Mouse (Mus musculus) left cerebral cortex, postnatal 25 days (tissue): Measurements from ENCODE around the gene Treh. TPM values are rescaled to one million over a fixed set of nuclear protein-coding genes. Genes with fewer than 3 reads are reported as not detected.
"Not testable (repeated sequence)": the region's sequence is repeated elsewhere in the genome, so short reads cannot be mapped to it uniquely, and the experiment has no call there.

Source experiments
- DNase-seq, 2 experiments: peaks; one replicate each; pipeline ENCODE4 v3.0.0; 2022; ENCODE audit warnings: low spot score in 2 of 2, mixed read lengths in 1 of 2
- intact Hi-C: fragments of 180-260 bp; cut with DNase I; formaldehyde crosslinking; loops from one replicate; pipeline ENCODE4 v1.15.1; 2025
- total RNA-seq, 2 experiments: library from RNA; stranded (reverse); gene quantifications; 2 replicates each; pipeline ENCODE4 v1.2.3; 2021

The Treh gene
- total RNA-seq: under 1 TPM; 0.25 to 0.34 TPM

GRCm38 (mm10) chr9:44673005-44673404 lies at the start of gene Treh:
Treh (plus strand) TSS chr9:44673233.
- no peak for DNase-seq
- intact Hi-C loops: no loop called here

DNA sequence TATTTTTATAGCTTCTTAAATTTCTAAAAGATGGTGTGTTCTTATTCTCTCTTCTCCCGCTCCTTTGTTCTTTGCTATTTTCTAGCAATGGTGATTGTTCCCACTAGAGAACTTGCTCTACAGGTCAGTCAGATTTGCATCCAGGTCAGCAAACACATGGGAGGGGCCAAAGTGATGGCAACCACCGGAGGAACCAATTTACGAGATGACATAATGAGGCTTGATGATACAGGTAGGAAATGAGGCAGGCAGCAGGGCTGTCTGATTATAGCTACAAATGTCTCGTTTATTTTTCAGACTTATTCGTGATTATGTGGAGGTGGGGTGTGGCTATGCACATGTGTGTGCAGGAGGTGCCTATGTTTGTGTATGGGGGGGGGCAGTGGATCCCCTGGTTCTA lies 48.6 kb upstream of the Treh start:
- DNase-seq: no peak
- intact Hi-C loops: no loop called here

DNA sequence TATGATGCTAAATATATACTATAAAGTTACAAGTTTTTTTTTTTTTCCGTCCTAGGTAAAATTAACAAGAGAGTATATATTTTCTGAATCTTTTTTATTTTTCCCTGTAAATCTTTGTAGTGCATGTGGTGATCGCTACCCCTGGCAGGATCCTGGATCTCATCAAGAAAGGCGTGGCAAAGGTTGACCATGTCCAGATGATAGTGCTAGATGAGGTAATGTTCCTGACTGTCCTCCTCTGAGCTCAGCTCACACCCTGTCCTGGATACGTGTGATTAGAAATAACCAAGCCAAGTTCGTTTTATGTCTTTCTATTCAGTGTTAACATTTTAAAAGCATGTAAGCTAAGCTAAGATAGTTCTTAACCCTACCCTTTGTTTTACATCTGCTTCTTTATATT lies 46.8 kb upstream of the Treh start:
- no peak for DNase-seq
- intact Hi-C loops: no loop called here

- peak in 1 of 2 experiments; percentile 14 for DNase-seq
- intact Hi-C loops: loop anchor here (10.0 kb wide), 1 partner anchor 297 kb away; no protein-coding TSS in a partner anchor
Measured at GRCm38 (mm10) chr9:44637551-44638169, 35.4 kb upstream of the Treh start.

GRCm38 (mm10) chr9:44638726-44639125 lies 34.3 kb upstream of the Treh start:
- intact Hi-C loops: loop anchor here (10.0 kb wide), 1 partner anchor 296 kb away; no protein-coding TSS in a partner anchor
- DNase-seq: not testable (repeated sequence)

DNA sequence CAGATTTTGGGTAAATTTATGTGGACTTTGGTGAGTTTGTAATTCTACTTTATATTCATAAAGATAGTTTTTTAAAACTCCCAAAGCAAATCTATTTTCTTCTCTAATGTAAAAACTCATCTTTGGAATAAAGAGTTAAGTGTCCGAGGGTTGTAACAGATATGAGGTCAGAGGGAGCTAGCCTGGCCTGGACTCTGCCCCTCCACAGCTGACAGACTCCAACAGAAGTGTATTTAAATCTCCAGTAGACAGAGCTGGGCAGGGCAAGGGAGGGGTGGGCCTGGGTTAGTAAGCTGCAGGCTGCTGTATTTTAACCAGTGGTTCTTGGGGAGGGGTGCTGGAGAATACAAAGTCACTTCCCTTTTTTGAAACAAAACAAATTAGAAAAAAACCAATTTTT lies 33.0 kb upstream of the Treh start:
- intact Hi-C loops, DNase-seq: not testable (repeated sequence)

- intact Hi-C loops: no loop called here
- DNase-seq: no peak
Measured at GRCm38 (mm10) chr9:44640646-44641357, 32.2 kb upstream of the Treh start.

DNA sequence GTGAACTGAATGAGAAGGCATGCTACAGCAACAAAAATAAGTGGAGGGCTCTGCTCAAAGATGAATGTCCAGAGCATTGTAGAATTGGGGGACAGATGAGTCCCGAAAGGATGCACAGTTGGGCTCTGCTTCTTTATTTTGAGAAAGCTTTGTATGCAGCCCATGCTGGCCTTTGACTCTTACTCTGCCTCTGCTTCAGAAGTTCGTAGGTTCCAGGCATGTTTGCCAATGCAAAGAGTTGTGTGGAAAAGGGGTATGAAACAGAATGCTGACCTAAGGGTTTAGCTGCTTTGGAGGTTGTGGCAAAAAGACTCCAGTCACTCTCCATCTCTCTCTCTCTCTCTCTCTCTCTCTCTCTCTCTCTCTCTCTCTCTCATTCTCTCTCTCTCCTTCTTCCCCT lies 31.4 kb upstream of the Treh start:
- intact Hi-C loops: no loop called here
- DNase-seq: no peak

DNA sequence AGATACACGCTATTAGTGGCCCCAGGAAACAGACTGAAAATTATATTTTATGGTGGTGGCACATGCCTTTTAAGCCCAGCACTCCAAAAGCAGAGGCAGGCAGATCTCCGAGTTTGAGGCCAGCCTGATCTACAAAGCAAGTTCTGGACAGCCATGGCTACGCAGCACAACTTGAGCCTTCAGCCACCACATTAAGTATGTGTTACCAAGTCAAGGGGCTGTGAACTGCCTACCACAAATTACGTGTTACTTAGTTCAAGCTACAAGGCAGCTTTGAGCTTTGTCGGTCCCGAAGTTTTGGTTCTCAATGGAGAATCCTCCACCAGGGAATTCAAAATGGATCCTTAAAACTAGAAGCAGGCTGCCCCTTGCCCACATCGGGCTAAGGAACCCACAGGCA lies 29.9 kb upstream of the Treh start:
- DNase-seq: no peak
- intact Hi-C loops: no loop called here

GRCm38 (mm10) chr9:44644186-44644585 lies 28.8 kb upstream of the Treh start:
- intact Hi-C loops: no loop called here
- no peak for DNase-seq

DNA sequence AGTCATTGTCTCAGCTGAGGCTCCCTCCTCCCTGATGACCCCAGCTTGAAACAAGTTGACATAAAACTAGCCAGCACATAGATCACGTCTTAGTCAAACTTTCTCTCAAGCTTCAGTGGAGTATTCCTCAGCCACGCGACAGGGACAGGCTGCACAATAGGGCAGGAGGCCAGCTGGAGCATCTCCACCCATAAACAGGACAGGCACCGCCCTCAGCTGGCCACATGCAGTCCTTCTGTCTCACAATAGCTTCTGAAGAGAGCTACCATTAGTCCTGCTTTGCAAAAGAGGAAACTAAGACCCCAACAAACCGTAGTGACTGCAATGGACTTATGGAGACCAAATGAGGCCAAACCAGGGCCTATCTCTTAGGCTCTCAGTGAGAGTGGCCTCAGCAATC lies 27.6 kb upstream of the Treh start:
- intact Hi-C loops: no loop called here
- no peak for DNase-seq

DNA sequence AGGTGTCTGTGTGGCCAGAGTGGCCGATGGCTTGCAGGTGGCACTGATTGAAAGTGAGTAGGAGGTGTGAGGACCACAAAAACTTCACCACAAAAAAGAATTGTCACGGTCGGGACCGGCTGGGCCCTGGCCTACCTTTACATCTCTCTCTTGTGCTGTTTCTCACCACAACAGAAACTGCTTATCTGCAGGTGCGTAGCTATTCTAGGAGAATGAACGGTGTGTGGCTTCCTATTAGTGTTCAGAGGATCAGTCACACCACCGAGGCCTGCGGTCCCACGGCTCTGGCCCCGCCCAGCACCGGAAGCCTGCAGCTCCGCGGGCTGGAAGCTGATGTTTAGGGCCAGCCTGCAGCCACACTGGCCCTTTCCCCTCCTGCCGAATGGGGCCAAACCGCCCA lies 27.1 kb upstream of the Treh start:
- intact Hi-C loops: no loop called here
- DNase-seq: no peak

GRCm38 (mm10) chr9:44646366-44646765 lies 26.7 kb upstream of the Treh start:
- no peak for DNase-seq
- intact Hi-C loops: no loop called here

DNA sequence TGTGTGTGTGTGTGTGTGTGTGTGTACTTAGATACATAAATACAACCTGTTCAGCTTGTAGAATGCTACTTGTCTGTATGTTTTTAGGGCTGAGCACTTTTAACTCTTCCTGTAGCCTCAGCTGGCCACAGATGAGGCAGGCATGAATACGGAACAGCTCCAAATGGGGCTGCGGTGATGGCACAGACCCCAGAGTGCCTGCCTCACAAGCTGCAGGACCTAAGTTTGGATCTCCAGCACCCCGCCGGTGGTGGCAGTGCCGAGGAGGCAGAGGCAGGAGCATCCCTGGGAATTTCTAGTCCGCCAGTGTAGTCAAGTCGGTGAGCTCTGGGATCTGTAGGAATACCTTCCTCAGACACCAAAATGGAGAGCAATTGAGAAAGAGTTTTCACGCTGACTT lies 26.0 kb upstream of the Treh start:
- DNase-seq: no peak
- intact Hi-C loops: no loop called here

DNA sequence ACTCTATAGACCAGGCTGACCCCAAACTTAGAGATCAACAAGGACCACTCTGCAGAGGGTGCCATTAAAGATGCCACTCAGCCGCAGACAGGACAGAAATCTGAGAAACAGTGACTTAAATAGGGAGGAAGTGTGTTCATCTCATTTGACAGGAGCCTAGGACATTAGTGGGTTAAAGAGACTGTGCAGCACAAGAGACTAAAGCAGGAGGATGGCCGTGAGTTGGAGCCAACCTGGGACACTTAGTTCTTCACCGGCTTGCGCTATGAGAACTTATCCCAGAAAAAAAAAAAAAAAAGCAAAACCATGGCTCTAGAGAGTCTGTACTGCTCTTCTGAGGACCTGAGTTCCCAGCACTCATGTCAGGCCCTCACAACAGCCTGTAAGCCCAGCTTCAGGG lies 25.4 kb upstream of the Treh start:
- DNase-seq: no peak
- intact Hi-C loops: no loop called here

GRCm38 (mm10) chr9:44648881-44649281 lies 24.2 kb upstream of the Treh start:
- intact Hi-C loops: no loop called here
- DNase-seq: no peak

DNA sequence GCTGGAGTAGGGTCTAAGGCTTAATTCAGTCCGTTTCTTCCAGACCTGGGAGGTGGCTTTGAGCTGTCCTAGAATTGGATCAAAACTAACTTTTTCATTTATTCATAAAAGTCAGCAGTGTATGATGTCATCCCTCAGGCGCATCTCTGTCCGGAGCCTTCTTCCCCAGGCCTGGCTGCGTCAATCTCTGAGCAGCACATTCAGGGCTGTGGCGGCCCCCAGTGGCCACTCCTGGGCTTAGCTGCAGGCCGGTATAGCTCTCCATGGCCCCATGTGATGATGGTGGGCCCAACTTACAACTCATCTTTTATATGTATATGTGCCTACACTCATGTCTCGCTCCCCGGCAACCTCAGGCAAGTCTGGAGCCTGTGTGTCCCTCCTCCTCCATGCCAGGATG lies 21.0 kb upstream of the Treh start:
- peak; percentile 49 to 54 for DNase-seq
- intact Hi-C loops: loop anchor here (1.0 to 10.0 kb wide), 2 partner anchors 198 to 493 kb away; partner anchors contain the start of gene Upk2

DNA sequence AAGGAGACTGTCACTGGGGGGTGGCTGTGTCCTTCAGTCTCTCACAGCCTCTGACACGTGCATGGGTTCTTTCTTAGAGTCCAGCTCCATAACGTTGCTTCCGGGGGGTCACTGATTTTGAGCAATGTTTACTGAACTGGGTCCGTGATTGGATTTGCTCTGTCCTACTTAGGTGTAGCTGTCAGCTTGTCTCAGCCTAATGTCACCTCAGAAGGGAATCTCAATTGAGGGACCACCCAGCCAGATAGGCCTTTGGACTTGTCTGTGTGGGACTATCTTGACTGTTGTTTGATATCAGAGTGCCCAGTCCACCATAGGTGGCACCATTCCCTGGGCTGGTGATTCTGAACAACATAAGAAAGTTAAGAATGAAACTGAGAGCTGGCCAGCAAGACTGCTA lies 19.1 kb upstream of the Treh start:
- intact Hi-C loops: loop anchor here (2.0 to 10.0 kb wide), 2 partner anchors 81 to 491 kb away; partner anchors contain the start of gene Phldb1
- no peak for DNase-seq

DNA sequence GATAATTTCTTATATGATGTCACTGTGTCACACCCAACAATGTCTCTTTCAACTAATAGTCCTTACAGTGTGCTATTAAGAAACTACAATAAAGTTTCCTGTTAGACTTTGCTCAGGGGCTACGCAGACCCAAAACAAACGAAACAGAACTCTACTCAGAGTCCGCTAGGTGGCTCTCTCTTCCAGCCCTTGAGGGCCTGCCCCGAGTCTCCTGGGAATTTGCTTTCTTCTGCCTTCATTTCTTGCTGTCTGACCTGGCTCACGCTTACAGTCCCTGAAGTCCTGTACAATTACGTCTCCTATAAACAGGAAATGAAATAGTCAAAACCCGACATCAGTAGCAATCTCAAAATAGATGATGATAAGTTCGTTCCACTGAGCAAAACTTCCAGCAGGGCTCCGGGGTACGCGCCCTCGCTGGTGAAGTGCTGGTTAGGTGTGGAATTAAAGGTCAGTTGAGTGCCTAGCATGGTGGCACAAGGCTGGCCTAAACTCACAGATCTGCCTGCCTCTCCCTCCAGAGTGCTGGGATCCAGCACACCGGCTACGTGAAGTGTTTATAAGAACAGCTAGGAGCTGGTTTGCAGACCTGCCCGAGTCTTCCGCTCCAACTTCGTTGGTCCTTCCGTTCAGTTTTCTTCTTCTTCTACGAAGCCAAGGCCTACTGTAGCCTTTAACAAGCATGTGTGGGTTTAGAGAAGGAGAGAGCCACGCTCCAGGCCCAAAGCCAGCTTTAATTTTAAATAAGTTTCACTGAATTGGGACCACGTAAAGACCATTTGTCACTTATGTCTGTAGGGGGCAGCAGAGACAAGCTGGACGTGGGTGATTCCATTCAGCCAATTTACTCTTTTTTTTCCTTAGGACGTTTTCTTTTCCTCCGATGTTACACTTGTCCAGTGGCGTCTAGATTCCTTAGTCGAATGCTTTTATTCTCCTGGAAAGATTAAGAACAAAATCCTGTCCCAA lies 17.7 kb upstream of the Treh start:
- peak; percentile 64 to 73 for DNase-seq
- intact Hi-C loops: loop anchor here (1.0 to 10.0 kb wide), 3 partner anchors 30 to 489 kb away; partner anchors contain the start of gene Phldb1

- DNase-seq: no peak
- intact Hi-C loops: no loop called here
Measured at GRCm38 (mm10) chr9:44663706-44664105, 9.3 kb upstream of the Treh start.
